Mouse (Mus musculus) brain, embryonic 14.5 days (tissue): ENCODE measurements around the gene Vps11. TPM values are rescaled to one million over a fixed set of nuclear protein-coding genes. Genes with fewer than 3 reads are reported as not detected.
"Not testable (repeated sequence)": the region's sequence is repeated elsewhere in the genome, so short reads cannot be mapped to it uniquely, and the experiment has no call there.

Experiments
- DNase-seq: peaks from one replicate; pipeline ENCODE4 v3.0.0-alpha.2; 2011; ENCODE audit warnings: low read depth
- CTCF ChIP-seq: fragments of 200-500 bp; IDR thresholded peaks from 2 replicates; pipeline ENCODE4 v1.5.1; 2012; ENCODE audit warnings: inconsistent platforms, mild to moderate bottlenecking, moderate library complexity, borderline replicate concordance; ENCODE audit not compliant: insufficient read depth, insufficient read length; ENCODE audit errors: extremely low read depth
- POLR2A ChIP-seq: fragments of 200-500 bp; IDR thresholded peaks from 2 replicates; pipeline ENCODE4 v1.6.1; 2012; ENCODE audit warnings: mild to moderate bottlenecking, inconsistent platforms, borderline replicate concordance; ENCODE audit not compliant: poor library complexity, insufficient read depth, insufficient read length, severe bottlenecking; ENCODE audit errors: extremely low read depth
- polyA plus RNA-seq: library from polyadenylated mRNA; depleted of rRNA; stranded (reverse); fragments of >200 nt; gene quantifications from 2 replicates; pipeline ENCODE4 v1.2.3, GENCODE M21; 2012

Vps11 gene
- polyA plus RNA-seq, 1 experiment = 40.9 TPM

DNA sequence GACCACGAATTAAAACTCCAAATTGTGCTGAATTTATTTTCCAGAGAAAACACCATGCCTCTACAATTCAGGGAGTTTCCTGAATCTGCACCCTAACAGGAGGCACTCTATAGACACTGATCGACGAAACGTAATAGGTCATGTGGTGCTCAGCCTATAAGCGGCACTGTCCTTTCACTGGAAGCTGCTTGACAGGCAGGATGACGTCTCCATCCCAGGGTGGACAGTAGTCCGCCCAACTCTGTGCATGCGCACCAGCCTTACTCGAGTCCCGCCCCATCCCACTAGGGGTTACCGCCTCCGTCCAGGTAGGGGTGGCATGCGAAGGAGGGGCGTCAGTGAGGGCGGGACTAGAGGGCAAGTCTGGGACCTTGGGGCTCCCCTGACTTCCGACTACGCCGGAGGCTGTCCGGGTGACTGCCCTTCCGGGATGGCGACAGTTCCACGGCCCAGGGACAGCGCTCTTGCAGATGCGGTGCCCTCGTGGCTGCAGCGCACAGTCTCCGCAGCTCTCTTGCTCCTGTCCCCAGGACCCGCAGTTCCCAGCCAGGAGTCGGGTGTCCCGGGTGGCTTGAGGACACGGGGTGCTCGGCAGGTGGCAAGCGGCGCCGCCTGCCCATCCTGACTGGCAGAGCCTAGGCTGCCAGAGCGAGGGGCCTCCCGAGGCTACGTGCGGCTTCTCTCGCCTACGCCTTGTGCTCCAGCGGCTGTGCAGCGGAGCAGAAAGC is 35.4 kb upstream of the Vps11 start, which contains the start of gene Slc37a4:
Gene Slc37a4 (plus strand): TSS at position 169 of the 728 bp plus-strand sequence.
- no peak for TF ChIP-seq CTCF
- TF ChIP-seq POLR2A = peak; percentile 24; the same call in 1 of the 2 replicates
- DNase-seq = peak; percentile 98

DNA sequence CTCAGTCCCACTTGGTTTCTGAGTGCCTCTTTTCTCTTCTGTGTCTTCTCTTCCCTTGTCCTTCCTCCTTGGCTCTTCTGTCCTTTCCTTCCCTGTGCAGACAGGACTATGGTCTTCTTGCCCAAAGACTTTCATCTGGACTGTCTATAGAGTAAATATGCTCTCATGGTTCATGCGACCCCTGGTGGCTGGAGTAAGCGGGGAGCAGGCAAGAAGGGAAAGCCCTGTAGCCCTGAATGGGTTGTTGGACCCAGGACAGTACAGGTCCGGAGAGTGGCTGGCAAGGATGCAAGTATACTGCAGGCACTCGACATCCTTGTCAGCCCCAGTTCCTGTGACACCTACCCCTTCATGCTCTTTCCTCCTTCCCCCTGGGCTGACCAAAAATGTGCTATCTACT is 30.0 kb upstream of the Vps11 start:
- peak; percentile 70 for DNase-seq
- TF ChIP-seq CTCF (peak; percentile 79), POLR2A (no peak)

DNA sequence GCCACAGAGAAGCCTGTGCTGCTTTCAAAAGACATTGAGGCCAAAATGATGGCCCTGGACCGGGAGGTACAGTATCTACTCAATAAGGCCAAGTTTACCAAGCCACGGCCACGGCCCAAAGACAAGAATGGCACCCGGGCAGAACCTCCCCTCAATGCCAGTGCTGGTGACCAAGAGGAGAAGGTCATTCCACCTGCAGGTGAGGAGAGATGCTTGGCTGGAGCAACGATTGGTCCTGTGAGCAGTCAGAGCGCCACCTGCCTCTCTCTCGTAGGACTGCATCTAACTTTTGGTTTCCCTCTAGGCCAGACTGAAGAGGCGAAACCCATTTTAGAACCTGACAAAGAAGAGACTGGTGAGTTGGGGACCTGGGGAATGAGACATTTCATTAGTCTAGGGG is 27.8 kb upstream of the Vps11 start:
- TF ChIP-seq POLR2A (no peak), CTCF (peak; percentile 82)
- DNase-seq = peak; percentile 43

DNA sequence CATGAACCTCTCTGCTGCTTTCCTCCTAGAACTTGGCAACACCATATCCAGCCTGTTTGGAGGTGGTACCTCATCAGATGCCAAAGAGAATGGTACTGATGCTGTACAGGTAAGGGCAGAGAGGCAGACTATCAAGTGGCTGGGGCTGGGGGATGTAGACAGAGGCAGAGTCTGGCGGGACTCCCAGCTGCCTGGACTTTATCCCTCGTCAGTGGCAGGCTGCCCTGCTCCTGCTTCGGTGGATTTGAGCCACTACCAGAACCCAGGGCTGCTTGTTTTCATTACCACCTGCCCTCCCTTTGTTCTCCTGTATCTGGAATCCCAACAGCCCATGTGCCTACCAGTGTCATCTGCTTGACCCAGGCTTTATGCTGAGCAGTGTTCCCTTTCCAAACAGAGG is 25.8 kb upstream of the Vps11 start:
- DNase-seq = no peak

DNA sequence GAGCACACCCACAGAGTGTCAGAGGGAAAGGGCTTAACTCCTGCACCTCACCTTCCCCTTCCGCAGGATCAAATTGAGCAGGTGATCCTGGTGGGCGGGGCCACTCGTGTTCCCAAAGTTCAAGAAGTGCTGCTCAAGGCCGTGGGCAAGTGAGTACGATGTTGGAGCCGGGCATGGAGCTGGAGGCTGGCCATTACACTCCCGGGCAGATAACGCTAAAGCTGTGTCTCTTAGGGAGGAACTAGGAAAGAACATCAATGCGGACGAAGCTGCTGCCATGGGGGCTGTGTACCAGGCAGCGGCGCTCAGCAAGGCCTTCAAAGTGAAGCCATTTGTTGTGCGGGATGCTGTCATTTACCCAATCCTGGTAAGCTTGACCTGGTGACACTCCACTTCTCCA is 23.1 kb upstream of the Vps11 start:
- no peak for DNase-seq
- TF ChIP-seq POLR2A (no peak), CTCF (no peak)

More for the DNA sequence above, 25.8 kb upstream of the Vps11 start:
- TF ChIP-seq POLR2A (no peak), CTCF (no peak)

DNA sequence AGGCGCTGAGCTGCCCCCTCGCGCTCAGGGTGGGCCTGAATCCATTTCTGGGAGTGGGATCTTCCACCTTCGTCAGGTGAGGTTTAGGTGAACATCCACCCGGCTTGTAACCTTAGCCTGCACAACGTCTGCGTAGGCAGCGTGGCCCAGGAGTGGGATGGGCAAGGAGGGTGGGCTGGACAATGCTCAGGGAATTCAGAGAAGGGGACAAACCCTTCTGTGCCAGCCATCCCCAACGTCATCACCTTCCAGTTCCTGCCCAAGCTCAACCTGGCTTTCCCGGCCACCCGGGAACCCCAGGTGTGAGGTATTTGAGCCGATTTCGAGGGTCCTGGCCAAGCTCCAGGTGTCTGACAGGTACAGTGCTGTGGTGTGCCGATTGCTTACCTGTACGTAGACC is 18.4 kb upstream of the Vps11 start:
- TF ChIP-seq CTCF (no peak), POLR2A (no peak)
- no peak for DNase-seq

DNA sequence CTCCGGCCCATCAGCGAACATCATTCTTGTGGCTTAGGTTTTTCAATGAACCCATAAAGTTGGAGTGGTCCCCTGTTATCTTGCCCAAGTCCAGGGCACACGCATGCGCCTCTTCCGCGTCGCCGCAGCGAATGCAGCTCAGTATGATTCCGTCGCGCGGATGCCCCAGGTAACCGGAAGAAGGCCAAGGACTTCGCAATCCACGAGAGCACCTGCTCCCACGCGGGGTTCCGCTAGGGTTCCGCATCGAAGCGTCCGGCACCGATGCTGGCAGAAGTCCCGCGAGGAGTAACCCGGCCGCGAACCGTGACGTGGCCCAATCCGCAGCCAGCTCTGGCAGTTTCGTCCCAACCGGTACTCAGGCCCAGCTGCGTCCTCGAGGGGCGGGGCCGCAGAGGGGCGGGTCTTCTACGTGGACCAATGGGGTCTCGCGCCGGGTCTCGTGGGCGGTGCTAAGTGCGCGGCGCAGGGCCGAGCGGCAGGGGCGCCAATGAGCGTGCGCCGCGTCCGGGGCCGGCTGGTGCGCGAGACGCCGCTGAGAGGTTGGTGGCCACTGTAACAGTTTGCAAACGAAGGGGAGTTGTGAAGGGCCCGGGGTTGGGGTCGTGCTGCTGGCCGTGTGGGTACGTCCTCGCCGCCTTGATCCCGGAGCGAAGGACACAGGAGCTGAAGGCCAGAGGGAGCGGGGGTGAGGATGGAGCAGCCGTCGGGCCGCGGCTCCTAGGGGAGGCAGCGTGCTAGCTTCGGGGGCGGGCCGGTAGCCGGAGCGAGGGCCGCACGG is 17.8 kb upstream of the Vps11 start, which contains the start of gene Hyou1:
Gene Hyou1 (plus strand): TSS at position 437 of the 781 bp plus-strand sequence.
- peak; percentile 99 for DNase-seq
- TF ChIP-seq POLR2A (peak; percentile 62), CTCF (peak; percentile 23; the same call in 1 of the 2 replicates)

DNA sequence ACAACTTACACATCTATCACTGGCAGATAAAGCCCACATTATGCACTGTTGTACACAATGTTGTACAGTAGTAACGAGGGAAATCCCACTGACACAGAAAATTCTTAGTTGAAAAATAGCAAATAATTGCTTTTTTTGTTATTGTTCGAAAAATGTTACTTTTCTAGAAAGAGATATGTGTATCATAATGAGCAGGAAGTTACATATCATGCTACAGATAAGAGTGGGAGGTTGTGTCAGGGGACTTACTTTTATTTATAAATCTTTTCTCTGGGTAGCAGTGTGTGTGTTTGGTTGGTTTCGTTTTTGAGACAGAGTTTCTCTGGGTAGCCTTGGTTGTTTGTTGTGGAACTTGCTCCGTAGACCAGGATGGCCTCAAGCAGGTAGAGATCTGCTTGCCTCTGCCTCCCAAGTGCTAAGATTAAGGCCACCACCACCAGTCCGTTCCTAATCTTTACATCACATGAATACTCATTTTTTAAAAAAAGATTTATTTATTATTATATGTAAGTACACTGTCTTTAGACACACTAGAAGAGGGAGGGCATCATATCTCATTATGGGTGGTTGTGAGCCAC is 16.8 kb upstream of the Vps11 start:
- DNase-seq = no peak

DNA sequence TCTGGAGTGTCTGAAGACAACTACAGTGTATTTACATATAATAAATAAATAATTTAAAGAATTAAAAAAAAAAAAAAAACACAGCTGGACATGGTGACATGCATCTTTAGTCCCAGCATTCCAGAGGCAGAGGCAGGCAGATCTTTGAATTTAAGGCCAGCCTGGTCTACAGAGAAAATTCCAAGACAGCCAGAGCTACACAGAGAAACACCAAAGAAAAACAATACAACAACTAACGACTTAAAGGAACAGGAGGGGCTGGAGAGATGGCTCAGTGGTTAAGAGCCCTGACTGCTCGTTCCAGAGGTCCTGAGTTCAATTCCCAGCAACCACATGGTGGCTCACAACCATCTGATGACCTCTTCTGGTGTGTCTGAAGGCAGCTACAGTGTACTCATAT is 15.9 kb upstream of the Vps11 start:
- not testable (repeated sequence) for DNase-seq

More for the DNA sequence above, 16.8 kb upstream of the Vps11 start:
- TF ChIP-seq CTCF = no peak
- TF ChIP-seq POLR2A = no peak

DNA sequence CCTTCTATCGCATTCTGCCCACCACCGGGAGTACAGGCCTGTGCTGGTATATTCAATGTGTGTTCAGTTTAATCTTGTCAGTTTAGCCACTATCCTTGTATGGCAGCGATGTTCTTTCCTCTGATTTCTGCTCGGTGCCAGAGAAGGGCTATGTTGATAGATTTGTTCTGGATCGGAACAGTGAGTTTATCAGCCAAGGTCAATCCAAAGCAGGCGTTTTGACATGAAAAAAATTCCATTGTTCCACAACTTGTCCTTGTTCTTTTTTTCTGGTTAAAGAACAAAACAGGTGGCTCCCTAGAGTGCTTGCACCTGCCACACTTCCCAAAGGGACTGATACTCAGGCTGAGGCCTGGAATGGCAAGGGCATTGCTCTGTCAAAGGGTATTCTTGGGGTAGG is 14.7 kb upstream of the Vps11 start:
- no peak for DNase-seq
- TF ChIP-seq CTCF (no peak), POLR2A (no peak)

DNA sequence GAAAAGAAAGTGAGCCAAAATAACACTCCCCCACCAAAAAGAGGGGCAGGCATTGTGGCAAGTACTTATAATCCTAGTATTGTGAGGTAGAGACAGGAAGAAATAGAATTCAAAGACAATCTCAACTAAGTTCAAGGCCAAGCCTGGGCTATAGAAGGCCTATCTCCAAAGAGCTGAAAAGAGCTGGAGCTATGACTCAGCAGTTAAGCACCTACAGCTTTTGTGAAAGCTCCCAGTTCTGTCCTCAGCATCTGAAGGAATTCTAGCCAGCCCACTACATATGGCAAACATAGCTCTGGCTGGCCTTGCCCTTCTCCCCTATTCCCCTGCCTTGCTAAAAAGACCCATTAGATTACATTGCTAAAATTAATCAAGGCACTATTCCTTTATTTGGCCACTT is 11.9 kb upstream of the Vps11 start:
- TF ChIP-seq CTCF (no peak), POLR2A (no peak)
- no peak for DNase-seq
